Mouse (Mus musculus) heart, adult 2 months (tissue): Measurements from ENCODE around the gene Olfr68. TPM values are rescaled to one million over a fixed set of nuclear protein-coding genes. Genes with fewer than 3 reads are reported as not detected.
"Not testable (repeated sequence)": the region's sequence is repeated elsewhere in the genome, so short reads cannot be mapped to it uniquely, and the experiment has no call there.

Experiments used
- DNase-seq, 2 experiments: peaks; one replicate each; pipeline ENCODE4 v3.0.0; 2021
- H3K27ac ChIP-seq: fragments of 200-600 bp; 2 replicates; pipeline ENCODE4 v1.8.1; 2022
- H3K27me3 ChIP-seq: fragments of 200-500 bp; 2 replicates; pipeline ENCODE4 v1.6.1; 2012; ENCODE audit warnings: mild to moderate bottlenecking, low read length, inconsistent platforms, mixed read lengths; ENCODE audit not compliant: control insufficient read depth, insufficient read depth
- H3K36me3 ChIP-seq: fragments of 200-500 bp; 2 replicates; pipeline ENCODE4 v1.6.1; 2012; ENCODE audit warnings: low read length, inconsistent platforms; ENCODE audit not compliant: control insufficient read depth, insufficient read depth
- H3K4me1 ChIP-seq: fragments of 200-500 bp; 2 replicates; pipeline ENCODE4 v1.6.1; 2011; ENCODE audit warnings: low read length; ENCODE audit not compliant: control insufficient read depth, insufficient read depth
- H3K4me3 ChIP-seq: fragments of 200-600 bp; 2 replicates; pipeline ENCODE4 v1.8.1; 2022
- H3K79me2 ChIP-seq: fragments of 200-500 bp; replicated peaks from 2 replicates; pipeline ENCODE4 v1.6.1; 2012; ENCODE audit warnings: mild to moderate bottlenecking, inconsistent platforms, low read length, moderate library complexity, mixed read lengths; ENCODE audit not compliant: control insufficient read depth, insufficient read depth
- H3K9ac ChIP-seq: fragments of 200-500 bp; 2 replicates; pipeline ENCODE4 v1.6.1; 2012; ENCODE audit warnings: low read depth, mild to moderate bottlenecking, control low read depth, inconsistent platforms, low read length, mixed read lengths
- CTCF ChIP-seq: fragments of 200-600 bp; IDR thresholded peaks from 2 replicates; pipeline ENCODE4 v1.8.1; 2022; ENCODE audit warnings: antibody characterized with exemption, mild to moderate bottlenecking, moderate library complexity
- EP300 ChIP-seq: fragments of 200-500 bp; IDR thresholded peaks from 2 replicates; pipeline ENCODE4 v1.6.1; 2011; ENCODE audit warnings: low read depth, low read length, control low read depth; ENCODE audit not compliant: insufficient read depth
- POLR2A ChIP-seq: fragments of 200-500 bp; IDR thresholded peaks from 2 replicates; pipeline ENCODE4 v1.6.1; 2011; ENCODE audit warnings: mild to moderate bottlenecking, low read depth, low read length, control low read depth; ENCODE audit not compliant: insufficient read depth
- WGBS: fragments of 180-500 bp; shearing (Covaris S2); methylation state at CpG from one replicate; pipeline ENCODE4 v1.1.7; 2018; 5-methylcytosine and 5-hydroxymethylcytosine counted together
- intact Hi-C: fragments of 180-260 bp; cut with DNase I; formaldehyde crosslinking; loops from one replicate; pipeline ENCODE4 v1.15.1; 2025
- long read RNA-seq: library from polyadenylated mRNA; stranded (forward); transcript quantifications from one replicate; pipeline ENCODE4 v2.0.0, GENCODE M21; 2021
- polyA plus RNA-seq: library from polyadenylated mRNA; depleted of rRNA; stranded (reverse); fragments of >200 nt; gene quantifications from 2 replicates; pipeline ENCODE4 v1.2.3, GENCODE M21; 2012; rRNA removed
- total RNA-seq, 2 experiments: library from RNA; stranded (reverse); gene quantifications; 2 replicates each; pipeline ENCODE4 v1.2.3; 2021

Gene Olfr68
- total RNA-seq (not detected), polyA plus RNA-seq (not detected in 2 replicates)
- long read RNA-seq: 0 reads

GRCm38 (mm10) chr7:103779598-103779997 lies at the start of gene Olfr68:
Olfr68 (minus strand) TSS chr7:103779698.
- Histone ChIP-seq H3K79me2 (no peaks in the 10 kb centered on the region), H3K4me3 (no peak within 1 kb of the TSS), H3K27ac (no peak within 1 kb of the TSS), H3K27me3 (no peaks in the 10 kb centered on the region), H3K36me3 (no peaks in the 10 kb centered on the region), H3K9ac (no peak within 1 kb of the TSS), H3K4me1 (no peaks in the 10 kb centered on the region)
- intact Hi-C loops: no loop called here
- 72% methylated on average over 3 of the region's 3 CpGs for WGBS
- no peak for DNase-seq
- TF ChIP-seq CTCF (no peak), POLR2A (no peak), EP300 (no peak)

- Histone ChIP-seq H3K79me2 (no peaks in the 10 kb centered on the region), H3K36me3 (no peaks in the 10 kb centered on the region), H3K27ac (no peak within 1 kb of the TSS), H3K4me3 (no peak within 1 kb of the TSS), H3K27me3 (no peaks in the 10 kb centered on the region), H3K9ac (no peak within 1 kb of the TSS), H3K4me1 (no peaks in the 10 kb centered on the region)
- TF ChIP-seq POLR2A: no peak
- no peak for TF ChIP-seq CTCF
- TF ChIP-seq EP300: no peak
- no peak for DNase-seq
- WGBS: 92% methylated on average over 4 of the region's 4 CpGs
- intact Hi-C loops: no loop called here
These were observed 48.3 kb upstream of the Olfr68 start, which contains the start of gene Hbb-bs for GRCm38 (mm10) chr7:103827808-103828207. Hbb-bs (minus strand) TSS chr7:103828096.

GRCm38 (mm10) chr7:103827139-103827538 lies 47.6 kb upstream of the Olfr68 start:
- H3K9ac ChIP-seq, H3K27me3 ChIP-seq, intact Hi-C loops, DNase-seq, H3K27ac ChIP-seq, H3K4me1 ChIP-seq, H3K79me2 ChIP-seq, H3K36me3 ChIP-seq, H3K4me3 ChIP-seq: not testable (repeated sequence)
- WGBS: no CpG with 5 or more reads among the region's 2 CpGs

- H3K4me3 ChIP-seq: no peak overlapping the region
- no peaks in the 10 kb centered on the region for H3K27me3 ChIP-seq
- TF ChIP-seq POLR2A (no peak), CTCF (no peak), EP300 (no peak)
- no peaks in the 10 kb centered on the region for H3K79me2 ChIP-seq
- H3K9ac ChIP-seq: no peak overlapping the region
- no peak for DNase-seq
- intact Hi-C loops: no loop called here
- H3K27ac ChIP-seq: no peak overlapping the region
- no peaks in the 10 kb centered on the region for H3K36me3 ChIP-seq
- no peaks in the 10 kb centered on the region for H3K4me1 ChIP-seq
- 32% methylated on average over 3 of the region's 3 CpGs for WGBS
These were observed 46.9 kb upstream of the Olfr68 start for GRCm38 (mm10) chr7:103826255-103826887.

GRCm38 (mm10) chr7:103825536-103826254 lies 46.2 kb upstream of the Olfr68 start:
- WGBS: 79% methylated on average over 3 of the region's 3 CpGs
- H3K9ac ChIP-seq: no peak overlapping the region

GRCm38 (mm10) chr7:103824597-103824996 lies 45.1 kb upstream of the Olfr68 start:
- no peaks in the 10 kb centered on the region for H3K4me1 ChIP-seq
- H3K9ac ChIP-seq: no peak overlapping the region
- H3K4me3 ChIP-seq: no peak overlapping the region
- no peaks in the 10 kb centered on the region for H3K27me3 ChIP-seq
- TF ChIP-seq POLR2A (no peak), EP300 (no peak), CTCF (no peak)
- WGBS: 80% methylated on average over 2 of the region's 2 CpGs
- no peak for DNase-seq
- H3K79me2 ChIP-seq: no peaks in the 10 kb centered on the region
- H3K27ac ChIP-seq: no peak overlapping the region
- intact Hi-C loops: no loop called here
- no peaks in the 10 kb centered on the region for H3K36me3 ChIP-seq

More at GRCm38 (mm10) chr7:103825536-103826254, 46.2 kb upstream of the Olfr68 start:
- no peak overlapping the region for H3K4me3 ChIP-seq
- H3K79me2 ChIP-seq: no peaks in the 10 kb centered on the region
- H3K4me1 ChIP-seq: no peaks in the 10 kb centered on the region
- no peaks in the 10 kb centered on the region for H3K27me3 ChIP-seq
- intact Hi-C loops: no loop called here
- no peak for DNase-seq
- no peak overlapping the region for H3K27ac ChIP-seq
- no peaks in the 10 kb centered on the region for H3K36me3 ChIP-seq
- no peak for TF ChIP-seq CTCF
- no peak for TF ChIP-seq POLR2A
- no peak for TF ChIP-seq EP300

GRCm38 (mm10) chr7:103815085-103815484 lies 35.6 kb upstream of the Olfr68 start:
- H3K27ac ChIP-seq, intact Hi-C loops, DNase-seq, H3K9ac ChIP-seq, H3K36me3 ChIP-seq, H3K4me1 ChIP-seq, H3K4me3 ChIP-seq, H3K79me2 ChIP-seq, H3K27me3 ChIP-seq: not testable (repeated sequence)
- WGBS: no CpG with 5 or more reads among the region's 2 CpGs
